Mouse (Mus musculus): ENCODE measurements around the gene Mdfi.

GRCm38 (mm10) chr17:47806230-47806629 is 28.3 kb downstream of the Mdfi start:
- TF ChIP-seq GATA1 (IDR thresholded peaks at IDR 0.05; ENCODE audit: borderline replicate concordance, low read length) = no peak
- no peak for TF ChIP-seq FLI1 (IDR thresholded peaks at IDR 0.05; ENCODE audit: low read length)

All from megakaryocyte, embryonic 14.5 days (primary cell).